Mouse (Mus musculus) monocyte, adult 5-6 weeks (primary cell): ENCODE data around the gene Lect2. TPM values are rescaled to one million over a fixed set of nuclear protein-coding genes. Genes with fewer than 3 reads are reported as not detected.

Experiments used
- ATAC-seq: fragments of 153-309, 156-312 bp; replicated peaks from 2 replicates; pipeline ENCODE4 v1.8.0; 2017; ENCODE audit warnings: mild to moderate bottlenecking; ENCODE audit not compliant: low TSS enrichment, insufficient number of reproducible peaks, severe bottlenecking, poor library complexity, low FRiP score
- total RNA-seq: library from RNA; stranded (forward); fragments of 200-1000, 200-491, 200-594 nt; gene quantifications from 3 replicates; pipeline ENCODE4 v1.2.3, GENCODE M21; 2017

Gene Lect2
- total RNA-seq, 1 experiment from 2014 or later, result not detected

- ATAC-seq, result peak; percentile 94
Observed at GRCm38 (mm10) chr13:56522081-56522820, 26.1 kb downstream of the Lect2 start, which contains the start of gene Fbxl21. Gene Fbxl21 (plus strand): TSS chr13:56522472.

GRCm38 (mm10) chr13:56516816-56517215 lies 31.5 kb downstream of the Lect2 start:
- ATAC-seq, result no peak

GRCm38 (mm10) chr13:56516311-56516710 lies 32.0 kb downstream of the Lect2 start:
- ATAC-seq, result no peak

GRCm38 (mm10) chr13:56513595-56513994 lies 34.7 kb downstream of the Lect2 start:
- ATAC-seq, result no peak

- no peak for ATAC-seq
Observed at GRCm38 (mm10) chr13:56509796-56510195, 38.5 kb downstream of the Lect2 start.

- ATAC-seq, result no peak
Observed at GRCm38 (mm10) chr13:56506871-56507496, 41.3 kb downstream of the Lect2 start.

- ATAC-seq, result no peak
Observed at GRCm38 (mm10) chr13:56501866-56502420, 46.4 kb downstream of the Lect2 start.

GRCm38 (mm10) chr13:56500636-56501035 lies 47.7 kb downstream of the Lect2 start:
- ATAC-seq, result no peak

GRCm38 (mm10) chr13:56500132-56500531 lies 48.2 kb downstream of the Lect2 start:
- no peak for ATAC-seq

GRCm38 (mm10) chr13:56494440-56494839 lies 53.9 kb downstream of the Lect2 start:
- ATAC-seq, result no peak

Other genes with a start within 250 kb of the Lect2 start
- gene Gm3045, start 121.9 kb downstream of the Lect2 start, total RNA-seq, result not detected in 3 replicates
- not detected in 3 replicates for gene Slc25a48, start 110.1 kb downstream of the Lect2 start, total RNA-seq
- gene Il9, start 66.3 kb downstream of the Lect2 start, total RNA-seq, result not detected in 3 replicates
- gene Fbxl21, start 26.0 kb downstream of the Lect2 start, total RNA-seq, result 0.57 TPM in 1 of 3 replicates, not detected in the others
- gene Tgfbi, start 61.0 kb upstream of the Lect2 start, total RNA-seq, result 73.8 to 154 TPM (median 152 TPM) in 3 replicates
- 19.5 to 20.2 TPM (median 19.5 TPM) in 3 replicates for gene Smad5, start 154.5 kb upstream of the Lect2 start, total RNA-seq
- not detected in 3 replicates for gene Gm45623, start 205.3 kb upstream of the Lect2 start, total RNA-seq